Mouse (Mus musculus): Measurements from ENCODE around the gene Laptm4a.

Gene Laptm4a

GRCm38 (mm10) chr12:8921394-8922368, at the start of gene Laptm4a:
Gene Laptm4a, plus strand, starts transcription at chr12:8921664.
- peak; percentile 98 for DNase-seq (ENCODE audit: low spot score)

- no peak for DNase-seq (ENCODE audit: low spot score)
Observed at GRCm38 (mm10) chr12:8875583-8875982, 45.9 kb upstream of the Laptm4a start.

- DNase-seq (ENCODE audit: low spot score): no peak
Observed at GRCm38 (mm10) chr12:8876865-8877264, 44.6 kb upstream of the Laptm4a start.

- no peak for DNase-seq (ENCODE audit: low spot score)
Observed at GRCm38 (mm10) chr12:8877413-8877812, 44.1 kb upstream of the Laptm4a start.

GRCm38 (mm10) chr12:8878752-8879151, 42.7 kb upstream of the Laptm4a start:
- DNase-seq (ENCODE audit: low spot score): no peak

GRCm38 (mm10) chr12:8879389-8879788, 42.1 kb upstream of the Laptm4a start:
- DNase-seq (ENCODE audit: low spot score): no peak

GRCm38 (mm10) chr12:8881736-8882135, 39.7 kb upstream of the Laptm4a start:
- DNase-seq (ENCODE audit: low spot score): no peak

GRCm38 (mm10) chr12:8882376-8882775, 39.1 kb upstream of the Laptm4a start:
- DNase-seq (ENCODE audit: low spot score): no peak

GRCm38 (mm10) chr12:8884426-8885145, 36.9 kb upstream of the Laptm4a start:
- DNase-seq (ENCODE audit: low spot score): no peak

GRCm38 (mm10) chr12:8885146-8885543, 36.3 kb upstream of the Laptm4a start:
- no peak for DNase-seq (ENCODE audit: low spot score)

GRCm38 (mm10) chr12:8885950-8886349, 35.5 kb upstream of the Laptm4a start:
- DNase-seq (ENCODE audit: low spot score): no peak

- no peak for DNase-seq (ENCODE audit: low spot score)
Observed at GRCm38 (mm10) chr12:8888445-8888844, 33.0 kb upstream of the Laptm4a start.

- peak; percentile 56 for DNase-seq (ENCODE audit: low spot score)
Observed at GRCm38 (mm10) chr12:8889117-8889665, 32.3 kb upstream of the Laptm4a start.

GRCm38 (mm10) chr12:8892876-8893532, 28.5 kb upstream of the Laptm4a start:
- no peak for DNase-seq (ENCODE audit: low spot score)

GRCm38 (mm10) chr12:8897140-8897539, 24.3 kb upstream of the Laptm4a start:
- no peak for DNase-seq (ENCODE audit: low spot score)

- DNase-seq (ENCODE audit: low spot score): no peak
Observed at GRCm38 (mm10) chr12:8898879-8899785, 22.3 kb upstream of the Laptm4a start.

- no peak for DNase-seq (ENCODE audit: low spot score)
Observed at GRCm38 (mm10) chr12:8900107-8900698, 21.3 kb upstream of the Laptm4a start.

GRCm38 (mm10) chr12:8900919-8901663, 20.4 kb upstream of the Laptm4a start:
- no peak for DNase-seq (ENCODE audit: low spot score)

- DNase-seq (ENCODE audit: low spot score): no peak
Observed at GRCm38 (mm10) chr12:8901934-8902333, 19.5 kb upstream of the Laptm4a start.

GRCm38 (mm10) chr12:8902479-8902878, 19.0 kb upstream of the Laptm4a start:
- no peak for DNase-seq (ENCODE audit: low spot score)
